Mouse (Mus musculus) neutrophil, adult 5-6 weeks (primary cell): ENCODE results near the gene Fars2. TPM values are rescaled to one million over a fixed set of nuclear protein-coding genes. Genes with fewer than 3 reads are reported as not detected.

ENCODE experiments used
- ATAC-seq: fragments of 151-379, 151-347 bp; 2 replicates; pipeline ENCODE4 v1.8.0; 2017; ENCODE audit warnings: mild to moderate bottlenecking, moderate TSS enrichment; ENCODE audit not compliant: insufficient number of reproducible peaks, poor library complexity, low FRiP score, severe bottlenecking; ENCODE audit errors: extremely low read depth
- total RNA-seq: library from RNA; stranded (forward); fragments of 200-1000 nt; gene quantifications from 2 replicates; pipeline ENCODE4 v1.2.3, GENCODE M21; 2017

The Fars2 gene
- total RNA-seq, 1 experiment from 2014 or later, result 26.5 TPM

DNA sequence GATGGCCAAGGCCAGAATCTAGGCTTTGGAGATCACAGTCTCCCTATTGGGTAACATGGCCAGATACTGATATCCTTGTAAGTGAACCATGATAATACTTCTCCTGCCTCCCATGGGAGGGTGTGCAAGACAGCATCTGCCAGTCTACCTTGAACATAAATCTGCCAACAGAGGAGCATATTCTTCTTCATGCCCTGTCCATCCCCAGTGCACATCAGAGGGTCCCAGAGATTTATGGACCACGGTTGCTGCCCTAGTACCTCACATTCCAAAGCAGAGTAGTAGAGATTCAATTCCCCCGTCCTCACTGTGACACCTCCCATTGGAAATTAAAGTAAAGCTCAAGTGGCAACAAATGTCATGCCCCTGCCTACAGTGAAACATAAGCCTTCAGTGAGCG lies 361.0 kb downstream of the Fars2 start:
- no peak for ATAC-seq

DNA sequence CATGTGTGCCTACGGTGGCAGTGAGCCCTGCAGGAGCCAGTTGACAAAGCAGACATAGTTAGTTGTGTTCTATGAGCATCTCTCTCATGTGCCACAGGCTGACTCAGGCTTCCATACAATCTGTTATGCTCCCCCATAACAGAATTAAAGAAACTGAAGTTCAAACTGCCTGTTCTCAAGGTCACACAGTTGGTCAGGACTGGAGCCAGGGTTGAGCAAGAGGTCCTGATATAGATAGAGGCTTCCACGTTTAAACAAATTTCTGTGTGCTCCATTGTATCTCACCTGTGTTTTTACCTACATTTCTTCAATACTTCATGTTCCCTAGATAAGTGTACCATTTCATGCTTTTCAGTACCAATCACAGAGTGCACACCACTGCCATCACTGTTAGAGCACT lies 362.9 kb downstream of the Fars2 start:
- no peak for ATAC-seq

- no peak for ATAC-seq
These were observed 367.2 kb downstream of the Fars2 start for GRCm38 (mm10) chr13:36484391-36484790.

DNA sequence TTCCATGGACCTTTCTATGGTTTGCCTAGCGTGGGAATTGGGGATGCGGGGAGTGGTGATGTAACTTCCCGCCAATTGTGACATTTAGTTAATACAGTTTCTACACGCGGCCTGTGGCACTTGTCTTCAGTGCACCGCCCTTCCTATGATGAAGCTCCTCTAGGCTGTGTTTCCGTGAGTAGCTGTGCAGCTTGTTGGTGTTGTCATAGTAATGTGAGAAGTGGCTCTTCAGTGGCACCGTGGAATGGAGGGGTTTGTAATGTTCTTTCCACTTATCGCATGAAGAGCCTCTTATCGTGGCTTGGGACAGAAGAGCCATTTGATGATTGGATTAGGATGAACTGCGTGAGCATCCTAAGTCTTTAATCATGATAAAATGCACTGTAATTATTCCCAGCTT lies 369.5 kb downstream of the Fars2 start:
- no peak for ATAC-seq

DNA sequence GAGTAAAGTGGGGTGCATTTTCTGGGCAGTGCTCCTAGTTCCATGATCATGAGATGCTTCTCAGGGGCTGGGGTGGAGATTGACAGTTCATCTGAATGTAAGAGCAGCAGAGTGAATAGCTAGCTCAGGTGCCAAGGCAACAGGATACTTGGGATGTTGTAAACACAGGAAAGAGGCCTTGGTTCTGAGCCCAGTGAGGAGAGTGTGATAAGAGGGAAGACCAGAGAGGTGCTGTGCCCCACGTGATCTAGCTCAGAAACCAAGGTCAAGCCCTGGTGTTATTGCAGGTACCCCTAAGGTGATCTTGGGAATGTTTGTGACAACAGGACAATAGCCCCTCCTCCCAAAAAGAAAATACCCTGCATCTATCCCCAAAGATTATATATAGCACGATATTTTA lies 372.2 kb downstream of the Fars2 start:
- no peak for ATAC-seq

- ATAC-seq, result no peak
These were observed 373.4 kb downstream of the Fars2 start for GRCm38 (mm10) chr13:36490612-36491011.

- ATAC-seq, result no peak
These were observed 375.2 kb downstream of the Fars2 start for GRCm38 (mm10) chr13:36492397-36492796.

DNA sequence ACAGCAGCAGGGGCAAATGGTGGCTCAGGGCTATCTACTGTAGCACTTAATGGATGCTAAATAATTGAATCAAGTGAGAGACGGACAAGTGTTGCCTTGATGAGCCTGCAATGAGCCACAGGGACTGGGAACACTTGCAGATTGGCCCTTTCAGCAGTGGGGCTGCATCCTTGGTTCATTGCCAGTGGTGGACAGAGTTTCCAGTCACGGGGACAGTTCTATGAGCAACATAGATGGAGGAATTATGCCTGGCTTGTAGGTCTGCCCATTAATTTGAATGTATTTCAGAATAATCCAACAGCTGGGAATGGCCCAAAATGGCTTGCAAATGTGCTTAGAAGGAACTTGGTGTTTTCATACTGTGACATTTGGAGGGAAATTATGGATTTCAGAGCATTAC lies 376.1 kb downstream of the Fars2 start:
- ATAC-seq, result no peak

DNA sequence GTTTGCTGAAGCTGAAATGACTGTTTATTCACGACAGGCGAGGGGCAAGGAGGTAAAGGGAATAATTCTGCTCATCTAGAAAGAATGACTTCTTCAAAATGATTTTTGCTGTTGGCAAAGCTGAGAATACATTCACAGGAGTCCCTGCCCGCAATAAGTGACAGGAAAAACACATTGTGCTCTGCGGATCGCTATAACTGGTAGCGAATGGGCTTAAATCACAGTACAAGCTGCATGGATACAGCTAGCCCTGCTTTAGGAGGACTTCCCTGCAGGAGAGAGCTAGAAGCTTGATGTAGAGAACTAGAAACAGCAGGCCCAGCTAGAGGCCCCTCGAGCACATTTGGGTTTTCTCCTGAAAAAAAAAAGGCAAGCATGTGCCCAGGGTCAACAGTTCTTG lies 376.6 kb downstream of the Fars2 start:
- ATAC-seq, result no peak

GRCm38 (mm10) chr13:36495980-36496379 lies 378.8 kb downstream of the Fars2 start:
- ATAC-seq, result no peak

GRCm38 (mm10) chr13:36497346-36497745 lies 380.1 kb downstream of the Fars2 start:
- ATAC-seq, result no peak

GRCm38 (mm10) chr13:36500370-36500905 lies 383.2 kb downstream of the Fars2 start:
- no peak for ATAC-seq

GRCm38 (mm10) chr13:36503551-36503950 lies 386.3 kb downstream of the Fars2 start:
- ATAC-seq, result no peak

- ATAC-seq, result no peak
These were observed 386.8 kb downstream of the Fars2 start for GRCm38 (mm10) chr13:36503991-36504390.

- no peak for ATAC-seq
These were observed 388.5 kb downstream of the Fars2 start for GRCm38 (mm10) chr13:36505730-36506129.

- no peak for ATAC-seq
These were observed 389.1 kb downstream of the Fars2 start for GRCm38 (mm10) chr13:36506315-36506714.

DNA sequence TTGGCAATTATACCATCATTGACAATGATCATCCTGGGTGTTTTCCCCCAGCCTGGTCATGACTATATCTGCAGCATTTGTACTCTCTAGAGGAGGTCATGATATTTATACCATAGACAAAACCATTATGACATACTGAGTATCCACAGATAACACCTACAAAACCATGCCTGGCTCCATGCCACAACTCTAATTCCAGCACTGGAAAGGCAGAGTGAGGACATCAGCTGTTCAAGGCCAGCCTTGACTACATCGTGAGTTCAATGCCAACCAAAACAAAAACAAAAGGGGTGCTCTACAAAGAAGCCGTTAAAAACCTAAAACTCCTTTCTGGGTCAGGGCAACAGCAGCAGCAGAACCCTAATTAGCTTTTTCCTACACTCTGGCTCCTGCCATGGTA lies 392.9 kb downstream of the Fars2 start:
- ATAC-seq, result no peak

DNA sequence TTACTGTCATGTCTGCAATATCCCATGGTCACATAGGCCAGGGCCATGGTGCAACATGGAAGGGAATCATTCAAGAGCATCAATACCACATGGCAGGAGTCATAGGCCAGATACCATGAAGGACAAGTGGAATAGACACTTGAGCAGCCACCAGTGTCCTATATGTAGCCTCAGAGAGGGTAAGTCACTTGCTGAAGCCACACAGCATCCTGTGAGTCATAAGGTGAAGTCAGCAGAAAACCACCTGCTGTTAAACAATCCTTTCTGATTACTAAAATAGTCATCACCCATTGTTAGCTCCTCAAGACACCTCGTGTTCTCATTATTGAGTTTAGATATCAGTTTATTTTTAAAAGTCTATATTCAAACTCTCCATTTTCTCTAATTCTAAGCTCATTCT lies 395.9 kb downstream of the Fars2 start:
- no peak for ATAC-seq

DNA sequence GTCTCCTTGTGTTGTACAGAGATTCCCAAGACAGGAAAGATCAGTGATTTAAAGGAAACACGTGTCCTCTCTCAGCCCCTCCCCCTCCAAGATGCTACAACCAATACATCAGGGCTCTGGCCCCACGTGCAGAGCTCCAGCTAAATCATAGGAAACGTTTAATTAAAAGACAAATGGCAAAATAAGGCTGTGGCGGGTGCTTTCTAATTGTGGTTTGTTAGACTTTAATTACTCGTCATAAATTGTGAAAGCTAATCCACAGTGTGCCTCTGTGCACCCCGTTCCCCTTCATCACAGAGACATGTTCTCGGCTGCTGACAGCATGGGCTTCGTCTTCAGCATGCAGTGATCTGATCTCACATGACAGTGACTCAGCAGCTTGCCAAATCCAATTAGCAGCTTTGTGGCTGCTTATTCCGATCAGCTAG lies 400.9 kb downstream of the Fars2 start:
- ATAC-seq, result no peak

DNA sequence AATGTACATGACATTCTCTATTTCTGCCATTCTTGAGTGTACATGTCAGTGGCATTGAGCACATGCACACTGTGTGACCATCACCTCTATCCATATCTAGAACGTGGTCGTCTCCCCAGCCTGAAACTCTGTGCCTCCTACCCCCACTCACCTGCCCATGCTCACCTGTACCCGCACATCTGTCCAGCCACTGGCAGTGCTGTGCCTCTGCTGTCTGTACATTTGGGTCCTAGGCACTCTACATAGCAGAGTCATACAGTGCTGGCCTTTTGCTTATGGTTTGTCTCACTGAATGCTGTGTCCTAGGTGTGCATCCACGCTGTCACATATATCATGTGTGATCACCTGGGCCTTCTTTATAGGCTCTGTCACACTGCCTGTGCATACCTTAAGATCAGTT lies 410.5 kb downstream of the Fars2 start:
- no peak for ATAC-seq

DNA sequence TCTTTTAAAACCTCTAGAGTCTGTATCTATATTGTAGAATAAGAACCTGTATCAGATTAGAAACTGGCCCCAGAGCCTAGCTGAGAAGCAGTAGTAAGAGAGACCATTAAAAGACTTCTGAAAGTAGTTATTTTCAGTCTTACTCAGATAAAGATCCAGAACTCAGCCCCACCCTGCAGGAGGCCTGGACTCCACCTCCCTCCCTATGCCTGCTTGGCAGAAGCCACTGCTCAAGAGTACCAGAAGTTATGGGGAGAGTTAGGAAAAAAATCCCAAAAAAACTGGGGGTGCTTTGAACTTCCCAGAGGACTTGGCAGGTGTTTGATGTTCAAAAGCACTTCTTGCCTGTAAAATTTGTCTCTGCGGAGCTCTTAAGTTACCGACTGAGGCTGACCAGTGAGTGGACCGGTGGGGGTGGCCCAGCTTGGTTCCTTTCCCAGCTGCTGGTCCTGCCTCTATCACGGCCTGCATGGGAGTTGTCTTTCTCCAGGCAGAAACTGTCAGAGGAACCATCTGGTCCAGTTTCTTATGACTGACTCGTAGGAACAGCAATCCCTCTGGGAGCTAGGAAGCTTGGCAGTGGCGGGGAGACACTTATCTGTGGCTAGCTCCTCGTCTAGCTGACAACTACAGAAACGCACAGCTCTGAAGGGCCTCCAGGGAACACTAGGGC lies 411.1 kb downstream of the Fars2 start:
- ATAC-seq, result no peak
